Mouse (Mus musculus) midbrain, embryonic 10.5 days (tissue): ENCODE results near the gene Rbm4. TPM values are rescaled to one million over a fixed set of nuclear protein-coding genes. Genes with fewer than 3 reads are reported as not detected.

Experiments used
- DNase-seq: peaks from one replicate; pipeline ENCODE4 v3.0.0-alpha.2; 2017; ENCODE audit warnings: low spot score
- H3K27ac ChIP-seq: fragments of 300-500 bp; sonication (generic); replicated peaks from 2 replicates; pipeline ENCODE4 v1.5.1; 2016; ENCODE audit warnings: mild to moderate bottlenecking
- H3K27me3 ChIP-seq: fragments of 300-500 bp; sonication (generic); 2 replicates; pipeline ENCODE4 v1.6.1; 2016; ENCODE audit warnings: low read depth, mild to moderate bottlenecking; ENCODE audit not compliant: poor library complexity, severe bottlenecking
- H3K36me3 ChIP-seq: fragments of 300-500 bp; sonication (generic); 2 replicates; pipeline ENCODE4 v1.6.1; 2016; ENCODE audit warnings: mild to moderate bottlenecking, moderate library complexity
- H3K4me1 ChIP-seq: fragments of 300-500 bp; sonication (generic); 2 replicates; pipeline ENCODE4 v1.6.1; 2016
- H3K4me3 ChIP-seq: fragments of 300-500 bp; sonication (generic); 2 replicates; pipeline ENCODE4 v1.5.1; 2016; ENCODE audit warnings: mild to moderate bottlenecking, moderate library complexity
- H3K9me3 ChIP-seq: fragments of 300-500 bp; sonication (generic); replicated peaks from 2 replicates; pipeline ENCODE4 v1.6.1; 2016; ENCODE audit warnings: mild to moderate bottlenecking
- WGBS: fragments of 180-500 bp; shearing (Covaris S2); methylation state at CpG from one replicate; pipeline ENCODE4 v1.1.7; 2016; 5-methylcytosine and 5-hydroxymethylcytosine counted together
- polyA plus RNA-seq: library from polyadenylated mRNA; unstranded; fragments of >200 nt; fragmentation: Nextera tagmentation; extraction: Ambion mirVana; gene quantifications from 2 replicates; pipeline ENCODE4 v1.2.1, GENCODE M21; 2016

The Rbm4 gene
- polyA plus RNA-seq, 1 experiment from 2014 or later = 93.6 TPM

DNA sequence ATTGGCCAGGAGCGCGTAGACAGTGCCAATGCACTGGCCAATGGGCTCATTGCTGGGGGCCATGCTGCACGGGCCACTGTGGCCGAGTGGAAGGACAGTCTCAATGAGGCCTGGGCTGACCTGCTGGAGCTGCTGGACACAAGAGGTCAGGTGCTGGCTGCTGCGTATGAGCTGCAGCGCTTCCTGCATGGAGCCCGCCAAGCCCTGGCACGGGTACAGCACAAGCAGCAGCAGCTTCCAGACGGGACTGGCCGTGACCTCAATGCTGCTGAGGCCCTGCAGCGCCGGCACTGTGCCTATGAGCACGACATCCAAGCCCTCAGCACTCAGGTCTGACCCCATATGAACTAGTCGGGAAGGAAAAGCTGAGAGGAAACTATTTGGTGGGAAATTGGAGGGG lies 47.1 kb downstream of the Rbm4 start:
- Histone ChIP-seq H3K4me3 (no peak overlapping the region), H3K36me3 (peaks cover 91% of the 10 kb centered on the region), H3K9me3 (no peaks in the 10 kb centered on the region), H3K27ac (no peak overlapping the region), H3K4me1 (no peaks in the 10 kb centered on the region), H3K27me3 (no peaks in the 10 kb centered on the region)
- 88% methylated on average over 14 of the region's 14 CpGs for WGBS
- no peak for DNase-seq

DNA sequence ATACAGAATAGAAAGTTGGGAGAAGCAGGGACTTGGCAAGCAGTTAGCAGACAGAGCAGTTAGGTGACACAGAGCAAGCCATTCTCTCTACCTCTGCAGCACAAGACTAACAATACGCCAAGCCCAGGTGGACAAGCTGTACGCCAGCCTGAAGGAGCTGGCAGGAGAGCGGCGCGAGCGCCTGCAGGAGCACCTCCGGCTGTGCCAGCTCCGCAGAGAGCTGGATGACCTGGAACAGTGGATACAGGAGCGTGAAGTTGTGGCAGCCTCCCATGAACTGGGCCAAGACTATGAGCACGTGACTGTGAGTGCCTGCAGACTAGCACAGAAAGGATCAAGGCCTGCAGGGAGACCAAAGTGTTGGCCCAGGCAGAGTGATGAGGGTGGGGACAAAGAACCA lies 48.0 kb downstream of the Rbm4 start:
- DNase-seq = no peak
- H3K36me3 ChIP-seq = peaks cover 91% of the 10 kb centered on the region
- H3K4me3 ChIP-seq = no peak overlapping the region
- H3K9me3 ChIP-seq = no peaks in the 10 kb centered on the region
- no peaks in the 10 kb centered on the region for H3K27me3 ChIP-seq
- no peak overlapping the region for H3K27ac ChIP-seq
- no peaks in the 10 kb centered on the region for H3K4me1 ChIP-seq
- 95% methylated on average over 10 of the region's 10 CpGs for WGBS

DNA sequence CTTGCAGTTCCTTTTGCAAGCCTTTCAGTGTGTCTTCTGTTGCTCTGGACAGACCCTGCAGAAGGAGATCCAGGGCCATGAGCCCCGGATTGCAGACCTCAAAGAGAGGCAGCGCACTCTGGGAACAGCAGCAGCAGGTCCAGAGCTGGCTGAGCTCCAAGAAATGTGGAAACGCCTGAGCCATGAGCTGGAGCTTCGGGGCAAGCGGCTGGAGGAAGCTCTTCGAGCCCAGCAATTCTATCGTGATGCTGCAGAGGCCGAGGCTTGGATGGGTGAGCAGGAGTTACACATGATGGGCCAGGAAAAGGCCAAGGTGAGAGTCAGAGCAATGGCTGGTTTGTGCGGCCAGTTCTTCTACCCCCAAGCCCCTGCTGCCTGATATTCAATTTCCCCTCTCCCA lies 48.6 kb downstream of the Rbm4 start:
- H3K27ac ChIP-seq = no peak overlapping the region
- H3K36me3 ChIP-seq = peaks cover 91% of the 10 kb centered on the region
- H3K4me1 ChIP-seq = no peaks in the 10 kb centered on the region
- H3K4me3 ChIP-seq = no peak overlapping the region
- no peaks in the 10 kb centered on the region for H3K27me3 ChIP-seq
- 88% methylated on average over 9 of the region's 9 CpGs for WGBS
- H3K9me3 ChIP-seq = no peaks in the 10 kb centered on the region
- no peak for DNase-seq

DNA sequence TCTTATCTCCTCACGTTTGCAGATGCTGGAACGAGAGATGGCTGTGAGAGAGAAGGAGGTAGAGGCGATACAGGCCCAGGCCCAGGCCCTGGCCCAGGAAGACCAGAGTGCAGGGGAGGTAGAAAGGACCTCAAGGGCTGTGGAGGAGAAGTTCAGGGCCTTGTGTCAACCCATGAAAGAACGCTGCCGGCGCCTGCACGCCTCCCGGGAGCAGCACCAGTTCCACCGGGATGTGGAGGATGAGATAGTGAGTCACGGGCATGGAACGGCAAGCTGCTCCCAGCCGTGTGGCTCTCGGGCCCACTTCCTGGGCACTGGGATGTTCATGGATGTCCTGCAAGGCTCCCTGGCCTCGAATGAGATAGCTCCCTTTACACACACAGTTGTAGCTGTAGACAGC lies 49.7 kb downstream of the Rbm4 start:
- no peak for DNase-seq
- H3K36me3 ChIP-seq = peaks cover 91% of the 10 kb centered on the region
- no peaks in the 10 kb centered on the region for H3K4me1 ChIP-seq
- H3K4me3 ChIP-seq = no peak overlapping the region
- WGBS = 84% methylated on average over 14 of the region's 14 CpGs
- no peak overlapping the region for H3K27ac ChIP-seq
- H3K27me3 ChIP-seq = no peaks in the 10 kb centered on the region
- H3K9me3 ChIP-seq = no peaks in the 10 kb centered on the region

DNA sequence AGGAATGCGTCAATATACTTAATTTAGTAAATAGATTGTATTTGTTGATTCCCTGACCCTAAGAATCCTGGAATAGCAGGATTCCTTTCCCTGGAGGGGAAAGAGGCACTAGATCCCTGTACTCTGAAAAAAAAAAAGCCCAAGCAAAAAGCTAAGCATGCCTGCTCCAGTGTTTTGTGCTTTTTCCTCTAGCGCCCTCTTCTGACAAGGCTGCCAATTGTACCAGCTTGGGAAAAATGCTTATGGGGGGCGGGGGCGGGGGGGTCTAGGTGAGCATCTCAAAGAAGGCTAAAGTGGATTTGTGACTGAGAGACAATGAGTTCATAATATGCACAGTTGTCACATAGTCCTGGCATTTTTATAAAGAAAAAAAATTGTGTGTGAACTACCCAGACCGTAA lies 50.2 kb downstream of the Rbm4 start:
- 41% methylated on average over 5 of the region's 5 CpGs for WGBS
- DNase-seq = no peak
- peaks cover 91% of the 10 kb centered on the region for H3K36me3 ChIP-seq

DNA sequence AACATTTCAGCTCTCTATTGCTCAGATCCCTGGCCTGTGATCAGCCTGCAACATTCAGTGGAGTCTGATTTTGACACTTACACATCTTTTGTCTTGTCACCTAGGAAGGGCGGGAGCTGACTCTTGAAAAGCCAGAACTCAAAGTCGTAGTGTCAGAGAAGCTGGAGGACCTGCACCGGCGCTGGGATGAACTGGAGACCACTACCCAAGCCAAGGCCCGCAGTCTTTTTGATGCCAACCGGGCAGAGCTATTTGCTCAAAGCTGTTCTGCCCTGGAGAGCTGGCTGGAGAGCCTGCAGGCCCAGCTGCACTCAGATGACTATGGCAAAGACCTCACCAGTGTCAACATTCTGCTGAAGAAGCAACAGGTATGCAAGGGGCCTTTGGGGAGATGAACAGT lies 51.5 kb downstream of the Rbm4 start:
- no peaks in the 10 kb centered on the region for H3K9me3 ChIP-seq
- H3K36me3 ChIP-seq = peaks cover 91% of the 10 kb centered on the region
- H3K27ac ChIP-seq = no peak overlapping the region
- whole genome bisulfite sequencing = 93% methylated on average over 6 of the region's 6 CpGs
- H3K4me3 ChIP-seq = no peak overlapping the region
- no peak for DNase-seq
- H3K27me3 ChIP-seq = no peaks in the 10 kb centered on the region
- no peaks in the 10 kb centered on the region for H3K4me1 ChIP-seq

More for the DNA sequence above, 50.2 kb downstream of the Rbm4 start:
- Histone ChIP-seq H3K27ac (no peak overlapping the region), H3K4me3 (no peak overlapping the region), H3K27me3 (no peaks in the 10 kb centered on the region), H3K4me1 (no peaks in the 10 kb centered on the region), H3K9me3 (no peaks in the 10 kb centered on the region)

DNA sequence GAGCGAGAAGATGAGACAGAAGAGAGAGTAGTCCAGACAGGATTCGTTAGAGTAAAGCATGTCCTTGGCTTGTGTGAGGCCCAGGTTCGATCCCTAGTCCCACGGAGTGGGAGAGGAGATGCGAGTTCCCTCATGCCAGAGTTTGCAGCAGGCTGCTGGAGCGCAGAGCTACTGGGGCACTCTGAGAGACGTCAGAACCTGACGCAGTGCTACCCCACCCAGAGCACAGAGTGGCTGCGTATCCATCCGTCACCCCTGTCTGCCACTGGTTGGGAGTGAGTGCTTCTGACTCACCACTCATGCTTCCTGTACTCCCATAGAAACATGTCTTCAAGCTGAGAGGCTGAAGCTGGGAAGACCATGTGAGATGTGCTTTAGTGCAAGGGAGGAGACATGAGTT lies 52.2 kb downstream of the Rbm4 start:
- no peaks in the 10 kb centered on the region for H3K4me1 ChIP-seq
- no peaks in the 10 kb centered on the region for H3K27me3 ChIP-seq
- H3K4me3 ChIP-seq = no peak overlapping the region
- H3K9me3 ChIP-seq = no peaks in the 10 kb centered on the region
- peaks cover 91% of the 10 kb centered on the region for H3K36me3 ChIP-seq
- H3K27ac ChIP-seq = no peak overlapping the region
- WGBS = 83% methylated on average over 10 of the region's 10 CpGs
- no peak for DNase-seq

DNA sequence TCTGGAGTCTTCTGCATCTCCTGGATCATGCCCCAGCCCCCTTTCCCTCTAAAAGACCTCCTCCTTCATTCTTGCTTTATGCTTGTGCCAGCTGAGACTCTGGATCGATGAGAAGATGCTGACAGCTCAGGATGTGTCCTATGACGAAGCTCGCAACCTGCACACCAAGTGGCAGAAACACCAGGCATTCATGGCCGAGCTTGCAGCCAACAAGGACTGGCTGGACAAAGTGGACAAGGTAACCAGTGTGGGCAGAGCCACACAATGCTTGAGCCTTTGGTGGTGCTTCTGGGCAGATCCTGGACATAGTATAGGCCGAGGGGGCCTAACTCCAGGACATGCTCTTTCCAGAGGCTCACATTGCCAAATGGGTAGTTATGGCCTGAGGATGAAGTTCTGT lies 53.9 kb downstream of the Rbm4 start:
- no peaks in the 10 kb centered on the region for H3K27me3 ChIP-seq
- WGBS = 92% methylated on average over 5 of the region's 5 CpGs
- H3K36me3 ChIP-seq = peaks cover 88% of the 10 kb centered on the region
- H3K27ac ChIP-seq = no peak overlapping the region
- H3K9me3 ChIP-seq = no peaks in the 10 kb centered on the region
- H3K4me3 ChIP-seq = no peak overlapping the region
- no peaks in the 10 kb centered on the region for H3K4me1 ChIP-seq
- no peak for DNase-seq

DNA sequence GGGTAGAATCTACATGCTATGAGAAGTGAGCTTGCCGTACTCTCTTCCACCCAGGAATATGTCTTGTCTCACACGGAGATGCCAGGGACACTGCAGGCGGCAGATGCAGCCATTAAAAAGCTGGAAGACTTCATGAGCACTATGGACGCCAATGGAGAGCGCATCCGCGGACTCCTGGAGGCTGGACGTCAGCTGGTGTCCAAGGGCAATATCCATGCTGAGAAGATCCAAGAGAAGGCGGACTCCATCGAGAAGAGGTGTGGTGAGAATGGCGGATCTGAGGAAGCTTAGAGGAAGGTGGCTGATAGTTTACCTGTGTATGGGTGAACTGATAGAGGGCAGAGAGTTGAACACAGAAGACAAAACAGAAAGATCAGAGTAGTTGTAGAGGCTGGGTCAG lies 54.6 kb downstream of the Rbm4 start:
- H3K9me3 ChIP-seq = no peaks in the 10 kb centered on the region
- H3K36me3 ChIP-seq = peaks cover 88% of the 10 kb centered on the region
- H3K4me3 ChIP-seq = no peak overlapping the region
- no peaks in the 10 kb centered on the region for H3K4me1 ChIP-seq
- H3K27me3 ChIP-seq = no peaks in the 10 kb centered on the region
- DNase-seq = no peak
- no peak overlapping the region for H3K27ac ChIP-seq
- 92% methylated on average over 11 of the region's 11 CpGs for WGBS

DNA sequence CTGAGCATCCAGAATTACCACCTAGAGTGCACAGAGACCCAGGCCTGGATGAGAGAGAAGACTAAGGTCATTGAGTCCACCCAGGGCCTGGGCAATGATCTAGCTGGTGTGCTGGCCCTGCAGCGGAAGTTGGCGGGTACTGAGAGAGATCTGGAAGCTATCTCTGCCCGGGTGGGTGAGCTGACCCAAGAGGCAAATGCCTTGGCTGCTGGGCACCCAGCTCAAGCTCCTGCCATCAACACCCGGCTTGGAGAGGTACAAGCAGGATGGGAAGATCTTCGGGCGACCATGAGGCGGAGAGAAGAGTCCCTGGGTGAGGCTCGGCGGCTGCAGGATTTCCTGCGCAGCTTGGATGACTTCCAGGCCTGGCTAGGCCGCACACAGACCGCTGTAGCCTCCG lies 55.8 kb downstream of the Rbm4 start:
- H3K36me3 ChIP-seq = peaks cover 95% of the 10 kb centered on the region
- no peak overlapping the region for H3K27ac ChIP-seq
- 87% methylated on average over 13 of the region's 13 CpGs for WGBS

More for the DNA sequence above, 55.8 kb downstream of the Rbm4 start:
- Histone ChIP-seq H3K27me3 (no peaks in the 10 kb centered on the region), H3K4me1 (no peaks in the 10 kb centered on the region), H3K4me3 (no peak overlapping the region), H3K9me3 (no peaks in the 10 kb centered on the region)
- DNase-seq = no peak

Other genes starting within 250 kb of the Rbm4 start
- gene Lrfn4, start 178.2 kb downstream of the Rbm4 start, polyA plus RNA-seq = 5.6 and 6.5 TPM in 2 replicates
- gene Rce1, start 168.3 kb downstream of the Rbm4 start, polyA plus RNA-seq = 80.7 and 87.0 TPM in 2 replicates
- 2.6 and 2.7 TPM in 2 replicates for gene Gm960, start 95.2 kb downstream of the Rbm4 start, polyA plus RNA-seq
- gene Sptbn2, start 82.7 kb downstream of the Rbm4 start, polyA plus RNA-seq = 8.3 and 14.9 TPM in 2 replicates
- 110 and 134 TPM in 2 replicates for gene Rbm4b, start 37.4 kb downstream of the Rbm4 start, polyA plus RNA-seq
- gene Gm21992, start 17.7 kb upstream of the Rbm4 start, polyA plus RNA-seq = 35.3 and 37.6 TPM in 2 replicates
- gene Rbm14, start 17.7 kb upstream of the Rbm4 start, polyA plus RNA-seq = 136 TPM in 2 replicates
- gene Ccs, start 45.4 kb upstream of the Rbm4 start, polyA plus RNA-seq = 41.6 and 43.1 TPM in 2 replicates
- gene Ccdc87, start 45.5 kb upstream of the Rbm4 start, polyA plus RNA-seq = 0.07 and 0.14 TPM in 2 replicates
- 29.8 and 38.4 TPM in 2 replicates for gene Ctsf, start 61.2 kb upstream of the Rbm4 start, polyA plus RNA-seq
- gene Actn3, start 84.0 kb upstream of the Rbm4 start, polyA plus RNA-seq = 0.99 and 1.9 TPM in 2 replicates
- 14.6 and 17.7 TPM in 2 replicates for gene Zdhhc24, start 84.8 kb upstream of the Rbm4 start, polyA plus RNA-seq
- 7.0 and 10.3 TPM in 2 replicates for gene Bbs1, start 112.7 kb upstream of the Rbm4 start, polyA plus RNA-seq
- 197 and 214 TPM in 2 replicates for gene Dpp3, start 134.4 kb upstream of the Rbm4 start, polyA plus RNA-seq
- gene Peli3, start 149.2 kb upstream of the Rbm4 start, polyA plus RNA-seq = 1.5 and 1.9 TPM in 2 replicates
- gene Mrpl11, start 168.2 kb upstream of the Rbm4 start, polyA plus RNA-seq = 156 and 163 TPM in 2 replicates
- gene Npas4, start 196.4 kb upstream of the Rbm4 start, polyA plus RNA-seq = not detected in 2 replicates
- 7.4 and 8.6 TPM in 2 replicates for gene Slc29a2, start 230.0 kb upstream of the Rbm4 start, polyA plus RNA-seq
- 39.4 and 42.1 TPM in 2 replicates for gene B4gat1, start 244.9 kb upstream of the Rbm4 start, polyA plus RNA-seq
- 2.2 and 4.4 TPM in 2 replicates for gene AC124502.3, start 245.0 kb upstream of the Rbm4 start, polyA plus RNA-seq
- gene Brms1, start 247.5 kb upstream of the Rbm4 start, polyA plus RNA-seq = 83.2 and 85.6 TPM in 2 replicates